ENCODE assay signal across 17 mouse cellular contexts in the genomic region with DNA sequence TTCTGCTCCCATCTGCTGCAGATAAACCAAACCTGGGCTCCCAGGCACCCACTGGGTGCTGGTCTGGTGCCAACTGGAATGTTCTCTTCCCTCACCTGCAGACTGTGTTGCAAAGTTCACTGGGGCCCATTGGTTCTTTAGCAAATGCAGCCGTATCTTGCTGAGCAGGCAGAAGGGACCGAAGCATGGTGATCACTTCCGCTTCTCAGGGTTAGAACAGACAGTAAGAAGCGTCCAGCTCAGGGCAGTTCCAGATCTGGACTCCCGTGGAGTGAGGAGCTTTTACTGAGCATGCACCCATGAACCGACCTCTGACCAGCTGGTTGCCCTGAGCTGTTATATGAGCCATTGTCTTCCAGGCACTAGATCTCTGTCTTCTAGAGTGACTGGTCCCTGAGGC.
DNase-seq lines count a peak whose midpoint lies in the region; ATAC-seq and TF ChIP-seq lines count a peak whose summit lies in the region.
"Had no signal": no experiment of that assay in that cellular context is flagged by ENCODE, and none has a peak within 500 bp of the region (broad histone marks: within the 10 kb centered on the region; RNA-seq: fewer than 3 reads in every experiment).

No protein-coding gene starts in this region.

- H3K9me3 ChIP-seq in kidney, postnatal 0 days (replicated peaks; ENCODE audit: low read length), result no peaks in the 10 kb centered on the region
- no peaks in the 10 kb centered on the region for H3K9me3 ChIP-seq in stomach, postnatal 0 days (ENCODE audit: control insufficient read depth, low read length)
- H3K9me3 ChIP-seq: embryonic facial prominence, embryonic 13.5 days; forebrain, embryonic 12.5 days; hindbrain, embryonic 12.5 days had no signal

- no peak overlapping the region for H3K4me3 ChIP-seq in kidney, postnatal 0 days (replicated peaks; ENCODE audit: low read depth, low read length)
- no peak overlapping the region for H3K4me3 ChIP-seq in stomach, postnatal 0 days (ENCODE audit: low read depth, low read length)
- H3K4me3 ChIP-seq: embryonic facial prominence, embryonic 13.5 days; forebrain, embryonic 12.5 days; hindbrain, embryonic 12.5 days had no signal

- peak; percentile 30 for DNase-seq in kidney, adult 11 months
- DNase-seq in kidney, postnatal 4 days, result no peak
- DNase-seq in kidney, adult 9 months, result peak; percentile 60
- no peak for DNase-seq in kidney, postnatal 0 days (ENCODE audit: low spot score)
- peak; percentile 48 to 53 for DNase-seq in kidney, postnatal 36 days
- DNase-seq in stomach, postnatal 0 days (ENCODE audit: low spot score), result no peak
- DNase-seq: adrenal gland, adult 2 months; adrenal gland, postnatal 25 days; cerebellum, adult 2 months; gastrocnemius, postnatal 14 days; heart, postnatal 10 days; heart, postnatal 4 days had no signal

- TF ChIP-seq EP300 in stomach, postnatal 0 days (optimal IDR thresholded peaks at IDR 0.05), result no peak

- no peak overlapping the region for H3K9ac ChIP-seq in kidney, postnatal 0 days (ENCODE audit: low read depth, low read length)
- H3K9ac ChIP-seq in stomach, postnatal 0 days (ENCODE audit: low read length), result no peak overlapping the region
- H3K9ac ChIP-seq: embryonic facial prominence, embryonic 13.5 days; forebrain, embryonic 12.5 days; hindbrain, embryonic 12.5 days had no signal

- H3K4me2 ChIP-seq in kidney, postnatal 0 days (ENCODE audit: low read length), result no peak overlapping the region
- no peak overlapping the region for H3K4me2 ChIP-seq in stomach, postnatal 0 days (replicated peaks; ENCODE audit: low read depth)
- H3K4me2 ChIP-seq: embryonic facial prominence, embryonic 13.5 days; forebrain, embryonic 12.5 days; hindbrain, embryonic 12.5 days had no signal

- WGBS in kidney, postnatal 0 days, result 70% methylated on average over 6 of the region's 6 CpGs
- 86% methylated on average over 6 of the region's 6 CpGs for WGBS in stomach, postnatal 0 days

- no peaks in the 10 kb centered on the region for H3K36me3 ChIP-seq in kidney, postnatal 0 days (ENCODE audit: insufficient read depth, low read length)
- H3K36me3 ChIP-seq in stomach, postnatal 0 days (ENCODE audit: control insufficient read depth, insufficient read depth, low read length), result no peaks in the 10 kb centered on the region
- H3K36me3 ChIP-seq: embryonic facial prominence, embryonic 13.5 days; forebrain, embryonic 12.5 days; hindbrain, embryonic 12.5 days had no signal

- H3K4me1 ChIP-seq in kidney, postnatal 0 days (replicated peaks; ENCODE audit: insufficient read depth, low read length), result no peaks in the 10 kb centered on the region
- H3K4me1 ChIP-seq in stomach, postnatal 0 days (replicated peaks; ENCODE audit: control insufficient read depth, insufficient read depth), result no peaks in the 10 kb centered on the region
- H3K4me1 ChIP-seq: embryonic facial prominence, embryonic 13.5 days; forebrain, embryonic 12.5 days; hindbrain, embryonic 12.5 days had no signal

- no peak overlapping the region for H3K27ac ChIP-seq in kidney, postnatal 0 days
- H3K27ac ChIP-seq in stomach, postnatal 0 days (replicated peaks), result no peak overlapping the region
- H3K27ac ChIP-seq: embryonic facial prominence, embryonic 13.5 days; forebrain, embryonic 12.5 days; hindbrain, embryonic 12.5 days had no signal

- TF ChIP-seq CTCF in kidney, postnatal 0 days (IDR thresholded peaks at IDR 0.05; ENCODE audit: low read depth), result no peak
- TF ChIP-seq CTCF in stomach, postnatal 0 days (IDR thresholded peaks at IDR 0.05; ENCODE audit: low read depth), result no peak

- no peaks in the 10 kb centered on the region for H3K27me3 ChIP-seq in kidney, postnatal 0 days (ENCODE audit: insufficient read depth, low read length)
- H3K27me3 ChIP-seq in stomach, postnatal 0 days (ENCODE audit: control insufficient read depth, insufficient read depth, low read length), result no peaks in the 10 kb centered on the region
- H3K27me3 ChIP-seq: embryonic facial prominence, embryonic 13.5 days; forebrain, embryonic 12.5 days; hindbrain, embryonic 12.5 days had no signal

- peak; percentile 74; the same call in 1 of the 2 replicates for ATAC-seq in kidney, postnatal 0 days (replicated peaks; ENCODE audit: low FRiP score, low read depth)
- ATAC-seq in stomach, postnatal 0 days (ENCODE audit: low FRiP score, low TSS enrichment), result no peak
- ATAC-seq: forebrain, embryonic 16.5 days; hindbrain, embryonic 16.5 days had no signal

Comparison
In these comparisons a context has a peak if more than half of its experiments do, and no peak if none do; other contexts are left out.
1. DNase-seq: peak in kidney, adult 11 months (single experiment), kidney, adult 9 months (single experiment) and kidney, postnatal 36 days (2 of 2); none in kidney, postnatal 4 days (0 of 2), kidney, postnatal 0 days (single experiment) and stomach, postnatal 0 days (single experiment).